Mouse (Mus musculus) neutrophil, adult 5-6 weeks (primary cell): ENCODE results near the gene Syt12. TPM values are rescaled to one million over a fixed set of nuclear protein-coding genes. Genes with fewer than 3 reads are reported as not detected.
A peak's percentile ranks its signal among the peaks of the same experiment; 100 is the strongest.

Experiments used
- ATAC-seq: fragments of 151-379, 151-347 bp; 2 replicates; pipeline ENCODE4 v1.8.0; 2017; ENCODE audit warnings: mild to moderate bottlenecking, moderate TSS enrichment; ENCODE audit not compliant: insufficient number of reproducible peaks, poor library complexity, low FRiP score, severe bottlenecking; ENCODE audit errors: extremely low read depth
- total RNA-seq: library from RNA; stranded (forward); fragments of 200-1000 nt; gene quantifications from 2 replicates; pipeline ENCODE4 v1.2.3, GENCODE M21; 2017

The Syt12 gene
- not detected in 2 replicates for total RNA-seq

DNA sequence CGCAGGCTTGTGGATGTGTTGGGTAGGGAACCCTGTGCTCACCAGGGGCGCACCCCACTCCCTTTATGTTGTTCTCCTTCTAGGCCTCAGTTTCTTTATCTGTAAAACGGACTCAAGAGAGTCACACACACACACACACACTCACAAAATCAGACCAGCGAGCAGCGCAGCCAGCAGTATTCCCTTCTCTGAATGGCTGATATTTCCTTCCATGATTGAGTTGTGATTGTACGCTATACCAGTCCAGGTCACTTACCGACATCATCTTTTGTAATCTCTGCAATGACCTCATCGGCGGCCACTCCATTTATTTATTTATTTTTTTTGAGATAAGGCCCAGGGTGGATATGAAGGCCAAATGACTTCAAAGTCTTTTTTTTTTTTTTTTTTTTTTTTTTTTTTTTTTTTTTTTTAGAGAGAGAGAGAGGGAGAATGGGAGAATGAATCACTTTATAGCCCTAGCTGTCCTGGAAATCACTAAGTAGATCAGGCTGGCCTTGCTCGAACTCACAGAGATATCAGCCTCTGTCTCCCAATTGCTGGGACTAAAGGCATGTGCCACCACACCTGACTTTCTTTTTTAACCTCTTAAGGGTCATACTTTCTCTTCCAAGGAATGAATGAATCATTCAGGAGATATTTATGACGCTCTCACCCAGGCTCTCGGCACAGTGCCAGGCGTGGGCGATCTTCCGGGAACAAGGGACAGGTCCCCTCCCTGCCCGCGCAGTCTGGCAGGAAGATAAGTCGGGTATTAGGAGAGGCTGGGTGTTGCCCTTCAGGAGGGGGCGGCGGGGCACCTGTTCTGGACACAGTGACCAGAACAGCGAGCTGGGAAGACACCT lies at the start of gene Syt12:
Gene Syt12, minus strand, starts transcription at position 103 of the 845 bp plus-strand sequence.
- ATAC-seq = no peak

GRCm38 (mm10) chr19:4521426-4522050 lies 44.3 kb upstream of the Syt12 start:
- no peak for ATAC-seq

GRCm38 (mm10) chr19:4517483-4517882 lies 40.2 kb upstream of the Syt12 start:
- ATAC-seq = no peak

DNA sequence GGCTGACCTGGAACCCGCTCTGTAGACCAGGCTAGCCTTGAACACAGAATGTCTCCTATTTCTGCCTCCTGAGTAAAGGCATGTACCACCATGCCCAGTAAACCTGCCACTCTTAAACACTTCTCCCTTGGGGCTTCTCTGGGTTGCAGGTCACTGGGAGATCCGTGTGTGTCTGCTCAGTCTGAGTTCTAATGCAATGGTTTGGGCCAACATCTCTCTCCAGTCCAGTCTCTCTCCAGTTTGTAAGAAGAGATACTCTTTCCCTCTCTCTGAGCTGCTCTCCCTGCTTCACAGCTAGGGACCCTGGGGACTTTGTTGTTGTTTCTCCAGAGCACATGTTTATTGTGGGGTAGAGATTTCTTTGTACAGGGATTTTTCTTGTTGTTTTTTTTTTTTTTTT lies 39.0 kb upstream of the Syt12 start:
- no peak for ATAC-seq

DNA sequence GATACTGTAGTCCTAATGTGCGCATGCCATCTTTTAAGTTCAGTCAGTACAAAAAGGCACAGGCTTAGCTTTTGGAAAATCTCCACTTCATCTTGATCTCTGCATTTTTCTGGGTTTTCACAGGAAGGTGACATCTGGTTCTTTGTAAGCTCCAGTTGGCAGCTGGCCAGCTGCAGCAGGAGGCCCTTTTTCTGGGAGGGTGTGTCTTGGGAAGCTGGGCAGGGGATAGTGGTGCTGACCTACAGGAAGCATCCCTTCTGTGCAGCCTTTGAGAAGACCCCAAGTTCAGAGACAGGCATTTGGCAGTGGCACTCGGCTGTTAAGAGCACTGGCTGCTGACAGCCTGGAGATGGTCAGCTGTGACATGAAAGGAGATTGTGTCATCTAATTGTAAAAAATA lies 38.5 kb upstream of the Syt12 start:
- no peak for ATAC-seq

DNA sequence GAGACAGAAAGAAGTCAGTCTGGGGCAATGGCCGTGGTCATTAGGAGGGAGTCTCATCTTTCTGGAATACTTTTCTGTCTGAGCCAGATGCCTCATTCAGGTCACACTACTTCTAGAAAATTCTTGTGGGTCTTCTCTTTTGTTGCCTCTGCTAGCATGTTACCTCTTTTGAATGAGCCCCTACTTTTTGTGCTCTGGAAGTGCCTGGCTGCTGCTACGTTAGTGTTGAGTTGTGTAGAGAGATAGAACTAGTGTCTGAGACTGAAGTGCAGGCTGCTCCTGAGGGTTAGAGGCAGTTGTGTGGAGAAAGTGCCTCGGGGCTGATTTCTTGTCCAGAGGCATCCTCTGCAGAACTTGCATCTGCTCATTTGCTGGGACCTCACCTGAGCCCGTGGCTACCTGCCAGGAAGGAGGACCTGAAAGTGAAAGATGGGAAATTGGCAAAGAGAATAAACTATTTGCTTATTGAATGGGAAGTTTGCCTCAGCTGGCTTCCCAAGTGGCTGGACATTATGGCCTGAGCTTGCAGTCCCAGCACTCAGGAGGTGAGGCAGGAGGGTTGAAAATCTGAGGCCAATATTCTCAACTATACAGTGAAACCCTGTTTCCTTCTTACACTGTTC lies 36.1 kb upstream of the Syt12 start:
- ATAC-seq = no peak

DNA sequence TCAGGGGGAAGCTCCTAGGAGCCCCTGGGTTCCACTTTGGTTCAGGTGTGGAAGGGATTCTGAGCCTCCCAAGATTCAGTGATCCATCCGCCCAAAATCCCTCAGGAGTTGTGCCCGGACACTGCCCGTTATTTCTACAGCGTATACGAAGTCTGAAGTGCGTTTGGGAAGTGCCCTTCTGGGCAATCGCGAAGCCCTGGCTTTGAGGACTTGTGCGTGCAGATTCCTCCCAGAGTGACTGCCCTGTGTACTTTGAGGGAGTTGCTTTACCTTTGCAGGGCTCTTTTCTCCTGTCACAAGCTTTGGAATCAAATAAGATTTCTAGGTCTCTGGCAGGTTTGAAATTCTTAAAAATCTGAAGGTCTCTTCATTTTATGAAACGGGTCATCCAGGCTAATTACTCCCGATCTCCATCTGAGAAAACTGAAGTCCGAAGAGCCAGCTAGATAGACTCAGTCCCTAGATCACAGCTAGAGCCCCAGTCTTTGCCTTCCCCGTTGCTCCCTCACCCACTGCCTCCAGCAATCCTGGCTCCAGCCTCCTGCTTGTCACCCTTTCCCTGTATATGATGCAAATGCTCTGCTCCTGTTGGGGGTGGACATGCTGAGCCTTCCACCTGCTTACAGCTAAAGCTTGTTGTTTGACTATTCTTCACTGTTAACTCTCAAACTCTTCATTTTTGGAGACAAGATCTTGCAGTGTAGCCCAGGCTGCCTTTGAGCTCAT lies 34.0 kb upstream of the Syt12 start:
- ATAC-seq = no peak

GRCm38 (mm10) chr19:4509986-4510963 lies 33.0 kb upstream of the Syt12 start, which contains the start of gene Pcx:
Pcx (plus strand) TSS chr19:4510472.
- ATAC-seq = peak; percentile 91

DNA sequence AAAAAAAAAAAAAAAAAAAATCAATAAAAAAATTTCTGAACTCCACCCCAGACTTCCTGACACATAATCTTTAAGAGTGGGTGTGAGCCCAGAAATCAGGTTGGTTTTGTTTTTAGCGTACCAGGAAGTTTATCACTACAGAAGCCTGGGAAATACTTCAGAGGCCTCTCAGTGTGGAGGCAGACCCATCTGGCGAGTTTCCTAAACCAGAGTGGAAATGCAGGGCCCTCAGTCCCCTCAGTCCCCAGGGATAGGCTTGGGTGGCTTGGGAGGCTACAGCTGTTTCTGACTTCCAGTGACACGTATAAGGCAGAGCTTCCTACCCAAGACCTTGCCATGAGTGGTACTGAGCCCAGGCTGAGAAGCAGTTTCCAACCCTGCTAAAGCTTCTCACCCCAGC lies 30.5 kb upstream of the Syt12 start:
- ATAC-seq = no peak

GRCm38 (mm10) chr19:4504830-4505229 lies 27.6 kb upstream of the Syt12 start:
- no peak for ATAC-seq

- no peak for ATAC-seq
These were observed 25.5 kb upstream of the Syt12 start for GRCm38 (mm10) chr19:4502701-4503100.

- no peak for ATAC-seq
These were observed 21.1 kb upstream of the Syt12 start, which contains the start of gene 2010003K11Rik for GRCm38 (mm10) chr19:4498062-4498933. 2010003K11Rik (minus strand) TSS chr19:4498583.

DNA sequence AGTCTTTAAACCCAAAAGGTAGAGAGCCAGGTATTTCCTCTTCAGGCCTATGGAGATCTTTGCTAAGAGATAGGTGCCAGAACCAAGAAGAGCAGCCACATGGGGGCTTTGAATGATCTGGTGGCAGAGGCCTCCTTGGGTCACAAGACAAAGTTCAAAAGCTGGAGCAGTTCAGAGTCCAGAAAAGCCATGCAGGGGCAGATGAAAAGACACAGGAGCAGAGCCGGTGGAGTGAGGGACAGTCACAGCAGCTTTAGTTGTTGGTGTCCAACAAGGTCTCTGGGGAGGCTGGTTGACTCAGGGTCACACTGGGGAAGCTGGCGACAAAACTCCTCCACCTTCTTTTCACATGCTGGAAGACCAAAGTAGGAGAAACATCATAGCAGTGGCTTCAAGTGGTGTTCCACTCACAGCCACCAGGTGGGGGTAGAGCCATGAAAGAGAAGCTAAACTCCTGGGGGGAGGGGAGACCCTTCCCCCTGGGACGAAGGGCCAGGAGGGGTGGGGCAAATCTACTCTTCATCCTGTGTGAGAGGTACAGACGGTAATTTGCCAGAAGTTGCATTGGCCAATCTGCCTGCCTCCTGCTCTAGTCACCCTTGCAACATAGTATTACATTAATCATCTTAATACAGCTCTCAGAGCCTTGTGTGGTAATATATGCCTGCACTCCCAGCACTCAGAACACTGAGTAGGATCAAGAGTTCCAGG lies 20.2 kb upstream of the Syt12 start:
- 0 out of 2 replicates have a peak, but pooled peaks have one; percentile 27 for ATAC-seq

- no peak for ATAC-seq
These were observed 19.5 kb upstream of the Syt12 start for GRCm38 (mm10) chr19:4496535-4497262.

DNA sequence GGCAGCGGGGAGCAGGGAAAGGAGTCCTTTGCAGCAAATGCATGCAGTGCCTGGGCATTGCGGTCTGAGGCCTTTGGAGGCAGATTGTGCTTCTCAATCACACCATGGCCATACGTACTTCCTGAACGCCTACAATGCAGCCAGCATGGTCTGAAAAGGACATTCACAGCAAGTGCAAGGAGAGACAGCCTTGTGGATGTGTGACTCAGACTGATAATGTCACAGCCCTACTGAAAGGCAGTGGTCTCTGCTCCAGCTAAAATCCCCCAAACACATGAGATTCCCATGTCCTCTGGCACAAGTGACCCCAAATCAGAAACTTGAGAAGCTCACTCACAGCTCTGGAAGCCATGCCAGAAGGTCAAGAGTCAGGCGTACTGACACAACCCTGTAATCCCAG lies 18.6 kb upstream of the Syt12 start:
- no peak for ATAC-seq

DNA sequence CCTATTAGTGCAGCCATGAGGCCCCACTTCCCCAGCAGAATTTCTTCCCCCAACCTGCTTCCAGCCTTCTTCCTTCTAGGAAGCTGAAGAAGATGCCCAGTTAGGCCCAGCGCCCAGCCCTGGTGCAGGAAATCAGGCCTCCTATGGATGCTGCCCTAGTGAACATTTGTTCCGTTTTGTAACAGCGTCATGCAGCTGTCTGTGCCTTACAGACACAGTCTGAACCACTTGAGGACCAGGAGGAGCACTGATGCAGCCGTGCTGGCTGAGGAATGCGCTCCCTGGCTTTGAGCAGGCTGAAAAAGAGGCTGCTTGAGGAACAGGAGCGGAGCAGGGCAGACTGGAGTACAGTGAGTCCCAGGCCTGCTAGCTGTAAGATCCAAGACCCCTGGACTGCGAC lies 17.5 kb upstream of the Syt12 start:
- no peak for ATAC-seq
